Mouse (Mus musculus): ENCODE measurements at regions not wholly inside any gene's neighbourhood (a gene's known extent, or its start where the extent isn't known, plus 50 kb on each side); places are given as distances from the start of the nearest gene placed in this dataset.

- H3K27ac ChIP-seq (ENCODE audit: control insufficient read depth, insufficient read depth, low read depth, low read length, poor library complexity) = no peak overlapping the region; the same call in 1 of the 2 replicates
- peaks cover 6% of the 10 kb centered on the region for H3K4me1 ChIP-seq (ENCODE audit: control insufficient read depth, insufficient read depth, low read length)
- no peak overlapping the region for H3K4me3 ChIP-seq (replicated peaks; ENCODE audit: control insufficient read depth, low read depth, low read length)
- 59% methylated on average over 5 of the region's 5 CpGs for WGBS
- no peak for TF ChIP-seq CTCF (IDR thresholded peaks at IDR 0.05; ENCODE audit: control insufficient read depth, insufficient read depth, low read length)
- TF ChIP-seq POLR2A (IDR thresholded peaks at IDR 0.05; ENCODE audit: borderline replicate concordance, control insufficient read depth, low read depth, low read length) = no peak
These were observed 247.1 kb upstream of the Jmjd1c start for GRCm38 (mm10) chr10:66848778-66849177.

DNA sequence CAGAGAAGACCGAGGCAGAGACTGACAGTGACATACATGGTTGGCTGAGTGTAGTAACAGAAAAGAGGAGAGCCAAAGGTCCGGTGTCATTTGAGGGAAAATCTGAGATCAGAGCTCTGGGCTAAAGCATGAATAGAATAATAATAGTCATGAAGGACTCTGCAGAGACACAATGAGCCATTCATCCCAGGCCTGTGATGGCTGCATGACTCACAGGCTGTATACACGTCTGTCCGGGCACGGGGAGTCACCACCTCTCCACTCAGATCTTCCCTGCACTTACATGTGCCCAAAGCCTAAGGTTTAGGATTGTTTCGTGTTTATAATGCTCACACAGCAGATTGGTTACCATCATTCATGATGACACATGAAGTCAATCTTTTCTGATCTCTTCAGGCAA lies 246.2 kb upstream of the Jmjd1c start:
- peaks cover 6% of the 10 kb centered on the region for H3K4me1 ChIP-seq (ENCODE audit: control insufficient read depth, insufficient read depth, low read length)
- whole genome bisulfite sequencing = 87% methylated on average over 6 of the region's 6 CpGs
- H3K27ac ChIP-seq (ENCODE audit: control insufficient read depth, insufficient read depth, low read depth, low read length, poor library complexity) = no peak overlapping the region
- H3K4me3 ChIP-seq (replicated peaks; ENCODE audit: control insufficient read depth, low read depth, low read length) = no peak overlapping the region
- no peak for TF ChIP-seq CTCF (IDR thresholded peaks at IDR 0.05; ENCODE audit: control insufficient read depth, insufficient read depth, low read length)
- no peak for TF ChIP-seq POLR2A (IDR thresholded peaks at IDR 0.05; ENCODE audit: borderline replicate concordance, control insufficient read depth, low read depth, low read length)

DNA sequence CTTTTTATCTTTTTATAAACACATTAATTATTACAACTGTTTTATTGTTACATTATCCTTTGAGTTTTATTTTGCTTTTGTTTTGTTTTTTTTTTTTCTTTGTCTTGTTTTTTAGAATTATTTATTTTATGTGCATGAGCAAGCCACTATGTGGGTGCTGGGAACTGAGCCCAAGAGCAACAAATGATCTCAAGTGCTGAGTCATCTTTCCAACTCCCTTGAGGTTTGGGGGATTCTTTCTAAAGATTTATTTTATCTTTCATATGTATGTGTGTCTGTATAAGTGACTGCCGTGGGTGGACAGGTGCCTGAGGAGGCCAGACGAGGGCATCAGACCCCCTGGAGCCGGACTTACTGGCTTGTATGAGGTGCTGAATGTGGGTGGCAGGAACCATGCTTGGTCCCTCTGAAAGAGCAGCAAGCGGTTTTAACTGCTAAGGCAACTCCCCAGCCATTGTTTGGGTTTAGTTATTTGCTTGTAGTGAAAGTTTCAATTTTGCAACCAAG lies 244.9 kb upstream of the Jmjd1c start:
- TF ChIP-seq POLR2A (IDR thresholded peaks at IDR 0.05; ENCODE audit: borderline replicate concordance, control insufficient read depth, low read depth, low read length) (no peak), CTCF (IDR thresholded peaks at IDR 0.05; ENCODE audit: control insufficient read depth, insufficient read depth, low read length) (no peak)
- WGBS = 54% methylated on average over 4 of the region's 4 CpGs
- Histone ChIP-seq H3K4me3 (replicated peaks; ENCODE audit: control insufficient read depth, low read depth, low read length) (no peak overlapping the region), H3K27ac (ENCODE audit: control insufficient read depth, insufficient read depth, low read depth, low read length, poor library complexity) (no peak overlapping the region), H3K4me1 (ENCODE audit: control insufficient read depth, insufficient read depth, low read length) (peaks cover 6% of the 10 kb centered on the region)

GRCm38 (mm10) chr10:66851841-66852240 lies 244.1 kb upstream of the Jmjd1c start:
- Histone ChIP-seq H3K27ac (ENCODE audit: control insufficient read depth, insufficient read depth, low read depth, low read length, poor library complexity) (no peak overlapping the region), H3K4me1 (ENCODE audit: control insufficient read depth, insufficient read depth, low read length) (peaks cover 6% of the 10 kb centered on the region), H3K4me3 (replicated peaks; ENCODE audit: control insufficient read depth, low read depth, low read length) (no peak overlapping the region)
- TF ChIP-seq POLR2A (IDR thresholded peaks at IDR 0.05; ENCODE audit: borderline replicate concordance, control insufficient read depth, low read depth, low read length) (no peak), CTCF (IDR thresholded peaks at IDR 0.05; ENCODE audit: control insufficient read depth, insufficient read depth, low read length) (no peak)
- 60% methylated on average over 5 of the region's 5 CpGs for WGBS

DNA sequence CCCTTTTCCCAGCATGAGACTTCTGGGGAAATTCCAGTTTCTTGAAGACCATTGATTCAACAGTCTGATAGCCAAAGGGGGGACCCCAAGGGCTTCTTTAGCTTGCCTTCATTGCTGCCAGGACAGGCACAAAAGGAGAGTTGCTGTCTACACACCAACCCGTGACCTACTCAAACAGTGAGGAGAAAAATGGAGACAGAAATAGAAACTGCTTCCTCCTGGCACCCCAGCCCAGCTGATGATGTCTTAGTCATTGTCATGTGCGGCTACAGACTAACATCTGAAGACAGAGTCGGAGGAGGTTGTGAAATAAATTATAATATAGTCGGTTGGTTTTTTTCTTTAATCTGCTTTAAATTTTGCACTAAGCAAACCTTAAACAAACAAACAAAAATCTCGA lies 243.2 kb upstream of the Jmjd1c start:
- TF ChIP-seq POLR2A (IDR thresholded peaks at IDR 0.05; ENCODE audit: borderline replicate concordance, control insufficient read depth, low read depth, low read length) = no peak
- no peak overlapping the region for H3K4me3 ChIP-seq (replicated peaks; ENCODE audit: control insufficient read depth, low read depth, low read length)
- WGBS = 1% methylated on average over 5 of the region's 5 CpGs
- H3K27ac ChIP-seq (ENCODE audit: control insufficient read depth, insufficient read depth, low read depth, low read length, poor library complexity) = peak overlapping the region; percentile 30; the same call in 1 of the 2 replicates
- peaks cover 6% of the 10 kb centered on the region for H3K4me1 ChIP-seq (ENCODE audit: control insufficient read depth, insufficient read depth, low read length)

DNA sequence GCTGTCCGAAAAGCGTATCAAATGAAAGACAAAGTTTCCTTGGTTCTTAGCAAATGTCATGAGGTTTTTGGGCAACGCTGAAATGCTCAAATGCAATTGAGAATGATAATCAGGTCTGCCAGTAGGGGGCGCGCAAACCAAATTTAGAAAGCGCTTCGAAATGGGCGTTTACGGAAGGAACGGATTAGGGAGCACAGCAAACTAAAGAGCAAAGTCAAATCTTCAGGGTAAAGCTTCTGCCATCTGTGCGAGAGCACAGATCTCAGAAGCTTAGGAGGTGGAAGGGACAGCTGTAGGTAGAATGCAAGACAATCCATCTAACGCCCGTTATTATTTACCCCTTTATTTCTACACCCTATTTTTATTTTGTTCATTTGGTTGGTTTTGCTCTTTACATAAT lies 242.7 kb upstream of the Jmjd1c start:
- TF ChIP-seq CTCF (IDR thresholded peaks at IDR 0.05; ENCODE audit: control insufficient read depth, insufficient read depth, low read length) = peak; percentile 54
- TF ChIP-seq POLR2A (IDR thresholded peaks at IDR 0.05; ENCODE audit: borderline replicate concordance, control insufficient read depth, low read depth, low read length) = no peak
- WGBS = 7% methylated on average over 13 of the region's 13 CpGs
- Histone ChIP-seq H3K4me1 (ENCODE audit: control insufficient read depth, insufficient read depth, low read length) (peaks cover 4% of the 10 kb centered on the region), H3K27ac (ENCODE audit: control insufficient read depth, insufficient read depth, low read depth, low read length, poor library complexity) (no peak overlapping the region), H3K4me3 (replicated peaks; ENCODE audit: control insufficient read depth, low read depth, low read length) (no peak overlapping the region)

- no peak overlapping the region for H3K4me3 ChIP-seq (replicated peaks; ENCODE audit: control insufficient read depth, low read depth, low read length)
- WGBS = 80% methylated on average over 9 of the region's 9 CpGs
- H3K27ac ChIP-seq (ENCODE audit: control insufficient read depth, insufficient read depth, low read depth, low read length, poor library complexity) = no peak overlapping the region
- TF ChIP-seq POLR2A (IDR thresholded peaks at IDR 0.05; ENCODE audit: borderline replicate concordance, control insufficient read depth, low read depth, low read length) = no peak
- TF ChIP-seq CTCF (IDR thresholded peaks at IDR 0.05; ENCODE audit: control insufficient read depth, insufficient read depth, low read length) = no peak
- H3K4me1 ChIP-seq (ENCODE audit: control insufficient read depth, insufficient read depth, low read length) = peaks cover 3% of the 10 kb centered on the region
These were observed 241.0 kb upstream of the Jmjd1c start for GRCm38 (mm10) chr10:66854895-66855294.

DNA sequence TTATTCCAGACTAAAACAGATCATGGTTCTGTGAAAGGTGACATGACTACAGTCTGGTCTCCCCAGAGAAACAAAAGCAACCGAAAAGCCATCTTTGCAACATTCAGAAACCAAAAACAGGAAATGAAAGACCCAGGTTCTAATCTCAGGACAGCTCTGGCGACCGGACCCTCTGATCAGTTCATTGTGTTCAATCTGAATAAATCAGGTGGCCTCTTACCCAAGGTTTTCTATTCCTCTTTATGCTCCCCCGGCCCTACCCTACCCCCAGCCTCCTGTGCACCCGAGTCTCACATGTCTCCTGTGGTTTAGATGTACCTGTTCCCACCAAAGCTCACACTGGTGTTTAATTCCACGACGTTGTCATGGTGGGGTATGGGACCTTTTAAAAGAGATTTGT lies 238.6 kb upstream of the Jmjd1c start:
- H3K27ac ChIP-seq (ENCODE audit: control insufficient read depth, insufficient read depth, low read depth, low read length, poor library complexity) = no peak overlapping the region
- TF ChIP-seq POLR2A (IDR thresholded peaks at IDR 0.05; ENCODE audit: borderline replicate concordance, control insufficient read depth, low read depth, low read length) (no peak), CTCF (IDR thresholded peaks at IDR 0.05; ENCODE audit: control insufficient read depth, insufficient read depth, low read length) (no peak)
- 53% methylated on average over 7 of the region's 7 CpGs for WGBS

GRCm38 (mm10) chr10:66861421-66861820 lies 234.5 kb upstream of the Jmjd1c start:
- Histone ChIP-seq H3K4me1 (ENCODE audit: control insufficient read depth, insufficient read depth, low read length) (peaks cover 1% of the 10 kb centered on the region; the same call in 1 of the 2 replicates), H3K27ac (ENCODE audit: control insufficient read depth, insufficient read depth, low read depth, low read length, poor library complexity) (no peak overlapping the region), H3K4me3 (replicated peaks; ENCODE audit: control insufficient read depth, low read depth, low read length) (no peak overlapping the region)
- no peak for TF ChIP-seq CTCF (IDR thresholded peaks at IDR 0.05; ENCODE audit: control insufficient read depth, insufficient read depth, low read length)
- no peak for TF ChIP-seq POLR2A (IDR thresholded peaks at IDR 0.05; ENCODE audit: borderline replicate concordance, control insufficient read depth, low read depth, low read length)
- WGBS = 77% methylated on average over 1 of the region's 1 CpGs

More for the DNA sequence above, 238.6 kb upstream of the Jmjd1c start:
- Histone ChIP-seq H3K4me3 (replicated peaks; ENCODE audit: control insufficient read depth, low read depth, low read length) (no peak overlapping the region), H3K4me1 (ENCODE audit: control insufficient read depth, insufficient read depth, low read length) (no peaks in the 10 kb centered on the region)

Measured in bone marrow, adult 2 months (tissue).